Mouse (Mus musculus) C2C12 (cell line): Measurements from ENCODE around the gene Rhof. TPM values are rescaled to one million over a fixed set of nuclear protein-coding genes. Genes with fewer than 3 reads are reported as not detected.

ENCODE experiments used
- H3K27me3 ChIP-seq: one replicate; pipeline ENCODE4 v1.6.1; 2011; ENCODE audit not compliant: control insufficient read depth, insufficient read depth, insufficient read length
- H3K36me3 ChIP-seq: one replicate; pipeline ENCODE4 v1.6.1; 2011; ENCODE audit not compliant: control insufficient read depth, insufficient read depth
- H3K4me3 ChIP-seq: one replicate; pipeline ENCODE4 v1.5.1; 2011; ENCODE audit warnings: mild to moderate bottlenecking, control low read depth; ENCODE audit not compliant: poor library complexity, insufficient read depth, severe bottlenecking
- H3K79me2 ChIP-seq: one replicate; pipeline ENCODE4 v1.6.1; 2011; ENCODE audit not compliant: control insufficient read depth, insufficient read depth
- H3K79me3 ChIP-seq: one replicate; pipeline ENCODE4 v1.6.1; 2011; ENCODE audit warnings: low read depth, control low read depth
- H3ac ChIP-seq: one replicate; pipeline ENCODE3; 2011; ENCODE audit warnings: low read depth; ENCODE audit not compliant: control insufficient read depth, insufficient read length
- CEBPB ChIP-seq: IDR thresholded peaks from one replicate; pipeline ENCODE4 v1.6.1; 2011; ENCODE audit warnings: low read depth, mild to moderate bottlenecking, control low read depth, moderate library complexity
- CTCF ChIP-seq: IDR thresholded peaks from one replicate; pipeline ENCODE4 v1.5.1; 2011; ENCODE audit not compliant: control insufficient read depth, insufficient read depth, insufficient read length
- FOSL1 ChIP-seq: IDR thresholded peaks from one replicate; pipeline ENCODE4 v1.8.0; 2011; ENCODE audit warnings: mild to moderate bottlenecking, low read length; ENCODE audit not compliant: poor library complexity, insufficient read depth, severe bottlenecking
- MAX ChIP-seq: IDR thresholded peaks from one replicate; pipeline ENCODE4 v1.6.1; 2011; ENCODE audit warnings: mild to moderate bottlenecking, control low read depth
- MYOD1 ChIP-seq: IDR thresholded peaks from one replicate; pipeline ENCODE4 v1.6.1; 2011; ENCODE audit warnings: low read depth; ENCODE audit not compliant: control insufficient read depth, insufficient read length
- MYOG ChIP-seq: IDR thresholded peaks from one replicate; pipeline ENCODE4 v1.6.1; 2011; ENCODE audit not compliant: control insufficient read depth, insufficient read length; ENCODE audit errors: extremely low read depth
- USF1 ChIP-seq: IDR thresholded peaks from one replicate; pipeline ENCODE4 v1.6.1; 2011; ENCODE audit warnings: low read depth, mild to moderate bottlenecking, control low read depth, moderate library complexity
- polyA plus RNA-seq: library from polyadenylated mRNA; unstranded; fragments of >200 nt; fragmentation: generic; extraction: Trizol; gene quantifications from one replicate; pipeline ENCODE4 v1.2.1, GENCODE M21; 2012; ENCODE audit warnings: missing spikeins

The Rhof gene
- polyA plus RNA-seq, 1 experiment: 1.9 TPM

GRCm38 (mm10) chr5:123129170-123129757, 3.2 kb downstream of the Rhof start:
- peaks cover 2% of the 10 kb centered on the region for H3K36me3 ChIP-seq
- no peak overlapping the region for H3K4me3 ChIP-seq
- no peak for TF ChIP-seq MYOD1
- TF ChIP-seq CTCF: no peak
- TF ChIP-seq FOSL1: no peak
- no peak for TF ChIP-seq USF1
- no peak for TF ChIP-seq MAX
- no peak for TF ChIP-seq CEBPB
- TF ChIP-seq MYOG: no peak
- no peaks in the 10 kb centered on the region for H3K79me2 ChIP-seq
- H3ac ChIP-seq: no peak overlapping the region
- H3K79me3 ChIP-seq: no peaks in the 10 kb centered on the region
- H3K27me3 ChIP-seq: no peaks in the 10 kb centered on the region

- Histone ChIP-seq H3K79me2 (no peaks in the 10 kb centered on the region), H3ac (no peak overlapping the region), H3K36me3 (no peaks in the 10 kb centered on the region), H3K79me3 (no peaks in the 10 kb centered on the region), H3K4me3 (no peak overlapping the region), H3K27me3 (no peaks in the 10 kb centered on the region)
- TF ChIP-seq MYOG (no peak), CTCF (no peak), CEBPB (no peak), MYOD1 (no peak), FOSL1 (no peak), USF1 (no peak), MAX (no peak)
Observed at GRCm38 (mm10) chr5:123128426-123129169, 3.9 kb downstream of the Rhof start.

GRCm38 (mm10) chr5:123127031-123127430, 5.5 kb downstream of the Rhof start:
- no peak for TF ChIP-seq FOSL1
- no peak overlapping the region for H3K4me3 ChIP-seq
- no peaks in the 10 kb centered on the region for H3K36me3 ChIP-seq

GRCm38 (mm10) chr5:123125638-123126406, 6.7 kb downstream of the Rhof start:
- no peaks in the 10 kb centered on the region for H3K36me3 ChIP-seq
- no peak for TF ChIP-seq MAX
- TF ChIP-seq MYOD1: no peak
- no peak for TF ChIP-seq USF1
- TF ChIP-seq CTCF: no peak
- no peak for TF ChIP-seq CEBPB
- no peak for TF ChIP-seq FOSL1
- TF ChIP-seq MYOG: no peak
- no peaks in the 10 kb centered on the region for H3K27me3 ChIP-seq
- H3K79me2 ChIP-seq: no peaks in the 10 kb centered on the region
- H3K79me3 ChIP-seq: no peaks in the 10 kb centered on the region
- no peak overlapping the region for H3K4me3 ChIP-seq
- H3ac ChIP-seq: no peak overlapping the region

More at GRCm38 (mm10) chr5:123127031-123127430, 5.5 kb downstream of the Rhof start:
- H3K27me3 ChIP-seq: no peaks in the 10 kb centered on the region
- no peaks in the 10 kb centered on the region for H3K79me3 ChIP-seq
- no peak overlapping the region for H3ac ChIP-seq
- no peaks in the 10 kb centered on the region for H3K79me2 ChIP-seq

- Histone ChIP-seq H3K4me3 (no peak overlapping the region), H3K79me3 (no peaks in the 10 kb centered on the region), H3ac (no peak overlapping the region), H3K36me3 (no peaks in the 10 kb centered on the region), H3K79me2 (no peaks in the 10 kb centered on the region), H3K27me3 (no peaks in the 10 kb centered on the region)
- TF ChIP-seq USF1 (no peak), MYOG (no peak), MYOD1 (no peak), CTCF (no peak), MAX (no peak), CEBPB (no peak), FOSL1 (no peak)
Observed at GRCm38 (mm10) chr5:123125105-123125504, 7.4 kb downstream of the Rhof start.
